Mouse (Mus musculus): ENCODE data around the gene Cd8b1. TPM values are rescaled to one million over a fixed set of nuclear protein-coding genes. Genes with fewer than 3 reads are reported as not detected.
"Not testable (repeated sequence)": the region's sequence is repeated elsewhere in the genome, so short reads cannot be mapped to it uniquely, and the experiment has no call there.

Gene Cd8b1
- polyA plus RNA-seq, 1 experiment = not detected

DNA sequence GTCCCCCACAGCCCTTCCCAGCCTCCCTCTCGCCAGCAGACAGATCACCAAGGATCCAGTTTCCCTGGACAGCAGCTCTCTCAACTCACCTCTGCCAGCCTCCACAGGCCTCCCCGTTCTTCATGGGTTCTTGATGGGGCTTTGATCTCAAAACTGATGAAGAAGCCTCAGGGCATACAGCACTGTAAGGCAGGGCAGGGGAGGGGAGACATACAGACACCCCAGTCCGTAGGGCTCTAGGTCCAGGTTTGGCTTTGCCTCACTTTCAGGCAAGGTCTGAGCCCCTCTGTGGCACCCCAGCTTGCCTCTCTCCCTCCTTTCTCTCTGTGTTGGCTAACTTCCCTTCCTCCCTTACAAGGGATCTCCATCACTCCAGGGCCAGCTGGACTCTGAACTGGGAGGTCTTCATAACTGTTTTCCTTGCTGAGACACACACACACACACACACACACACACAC, 733 bp upstream of the Cd8b1 start, which contains the start of gene Smyd1:
Gene Smyd1, minus strand, starts transcription at position 408 of the 458 bp plus-strand sequence.
- TF ChIP-seq CTCF (IDR thresholded peaks at IDR 0.05; ENCODE audit: borderline replicate concordance, insufficient read depth, low read length) (no peak), POLR2A (IDR thresholded peaks at IDR 0.05; ENCODE audit: low read depth, low read length) (no peak)
- Histone ChIP-seq H3K4me1 (ENCODE audit: control insufficient read depth, insufficient read depth, low read length) (no peaks in the 10 kb centered on the region), H3K27ac (ENCODE audit: insufficient read depth, low read length) (no peak within 1 kb of the TSS), H3K4me3 (ENCODE audit: insufficient read depth, low read length) (no peak within 1 kb of the TSS)

DNA sequence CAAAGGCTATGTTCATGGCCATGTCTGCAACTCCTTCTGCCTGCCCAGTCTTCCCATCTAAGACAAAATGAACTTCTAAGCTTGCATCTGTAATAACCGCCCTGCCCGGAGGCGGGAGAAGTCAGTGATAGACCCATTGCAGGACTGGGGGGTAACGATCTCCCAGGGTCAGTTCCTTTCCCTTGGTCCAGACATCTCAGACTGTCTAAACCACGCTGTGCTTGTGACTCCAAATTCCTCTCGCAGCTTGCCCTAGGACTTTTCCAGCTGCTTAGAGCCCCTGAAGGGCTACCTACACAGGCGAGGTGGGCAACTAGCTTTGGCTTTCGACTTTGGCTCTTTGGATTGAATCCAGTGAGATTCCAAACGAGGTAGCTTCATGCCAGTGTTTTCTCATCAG, 2.2 kb downstream of the Cd8b1 start:
- TF ChIP-seq CTCF (IDR thresholded peaks at IDR 0.05; ENCODE audit: borderline replicate concordance, insufficient read depth, low read length) (no peak), POLR2A (IDR thresholded peaks at IDR 0.05; ENCODE audit: low read depth, low read length) (no peak)
- H3K4me1 ChIP-seq (ENCODE audit: control insufficient read depth, insufficient read depth, low read length) = no peaks in the 10 kb centered on the region
- H3K4me3 ChIP-seq (ENCODE audit: insufficient read depth, low read length) = no peak overlapping the region
- H3K27ac ChIP-seq (ENCODE audit: insufficient read depth, low read length) = no peak overlapping the region

DNA sequence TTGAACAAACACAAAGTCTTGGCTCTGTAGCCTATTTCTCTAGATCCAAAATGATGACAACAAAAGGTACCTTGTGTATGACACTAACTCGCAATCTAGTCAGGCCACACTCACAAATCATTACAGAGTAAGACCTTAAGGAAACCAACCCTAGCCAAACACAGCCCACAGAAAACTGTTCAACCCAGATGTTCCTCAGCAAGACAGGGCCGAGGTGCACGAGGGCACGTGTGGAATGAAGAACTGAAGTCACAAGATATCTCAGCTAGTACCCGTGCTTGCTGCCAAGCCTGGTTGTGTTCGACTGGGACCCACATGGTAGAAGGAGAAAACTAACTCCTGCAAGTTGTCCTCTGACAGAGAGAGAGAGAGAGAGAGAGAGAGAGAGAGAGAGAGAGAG, 7.3 kb downstream of the Cd8b1 start:
- Histone ChIP-seq H3K4me1 (ENCODE audit: control insufficient read depth, insufficient read depth, low read length) (no peaks in the 10 kb centered on the region), H3K4me3 (ENCODE audit: insufficient read depth, low read length) (no peak overlapping the region), H3K27ac (ENCODE audit: insufficient read depth, low read length) (no peak overlapping the region)
- TF ChIP-seq CTCF (IDR thresholded peaks at IDR 0.05; ENCODE audit: borderline replicate concordance, insufficient read depth, low read length) (no peak), POLR2A (IDR thresholded peaks at IDR 0.05; ENCODE audit: low read depth, low read length) (no peak)

DNA sequence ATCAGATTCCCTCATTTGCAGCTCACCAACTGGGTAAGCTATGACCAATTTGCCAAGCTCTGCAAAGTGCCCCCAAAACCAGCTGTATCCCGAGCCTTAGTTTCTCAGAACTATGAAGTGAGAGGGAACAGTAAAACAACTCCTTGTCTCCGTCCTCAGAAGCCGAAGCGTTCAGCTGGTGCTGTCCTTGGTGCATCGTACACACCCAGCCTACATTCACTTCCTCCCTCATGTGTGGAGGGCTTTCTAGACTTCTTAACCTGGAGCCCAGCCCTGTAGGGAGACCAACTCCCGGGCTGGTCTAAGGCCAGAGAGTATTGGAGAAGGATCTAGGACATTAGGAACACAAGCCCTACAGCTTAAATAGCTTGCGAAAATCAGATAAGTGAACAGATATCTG, 7.9 kb downstream of the Cd8b1 start:
- H3K27ac ChIP-seq (ENCODE audit: insufficient read depth, low read length) = no peak overlapping the region
- no peak overlapping the region for H3K4me3 ChIP-seq (ENCODE audit: insufficient read depth, low read length)
- no peaks in the 10 kb centered on the region for H3K4me1 ChIP-seq (ENCODE audit: control insufficient read depth, insufficient read depth, low read length)
- no peak for TF ChIP-seq POLR2A (IDR thresholded peaks at IDR 0.05; ENCODE audit: low read depth, low read length)
- no peak for TF ChIP-seq CTCF (IDR thresholded peaks at IDR 0.05; ENCODE audit: borderline replicate concordance, insufficient read depth, low read length)

DNA sequence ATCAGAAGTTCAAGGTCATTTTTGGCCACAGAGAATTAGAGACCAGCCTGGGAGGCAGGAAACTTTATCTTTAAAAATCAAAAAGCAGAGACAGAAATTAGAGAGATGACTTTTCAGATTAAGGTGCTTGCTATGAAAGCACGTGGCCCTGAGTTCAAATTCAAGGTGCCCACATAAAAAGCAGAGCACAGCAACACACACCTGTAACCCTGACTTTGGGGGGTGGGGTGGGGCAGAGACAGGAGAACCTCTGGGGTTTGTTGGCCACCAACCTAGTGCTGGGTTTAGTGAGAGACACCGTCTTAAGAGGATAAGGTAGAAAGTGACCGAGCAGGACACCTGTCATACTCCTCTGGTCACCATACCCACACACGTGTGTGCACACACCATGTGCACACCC, 8.9 kb downstream of the Cd8b1 start:
- not testable (repeated sequence) for H3K27ac ChIP-seq (ENCODE audit: insufficient read depth, low read length); H3K4me3 ChIP-seq (ENCODE audit: insufficient read depth, low read length); H3K4me1 ChIP-seq (ENCODE audit: control insufficient read depth, insufficient read depth, low read length)

DNA sequence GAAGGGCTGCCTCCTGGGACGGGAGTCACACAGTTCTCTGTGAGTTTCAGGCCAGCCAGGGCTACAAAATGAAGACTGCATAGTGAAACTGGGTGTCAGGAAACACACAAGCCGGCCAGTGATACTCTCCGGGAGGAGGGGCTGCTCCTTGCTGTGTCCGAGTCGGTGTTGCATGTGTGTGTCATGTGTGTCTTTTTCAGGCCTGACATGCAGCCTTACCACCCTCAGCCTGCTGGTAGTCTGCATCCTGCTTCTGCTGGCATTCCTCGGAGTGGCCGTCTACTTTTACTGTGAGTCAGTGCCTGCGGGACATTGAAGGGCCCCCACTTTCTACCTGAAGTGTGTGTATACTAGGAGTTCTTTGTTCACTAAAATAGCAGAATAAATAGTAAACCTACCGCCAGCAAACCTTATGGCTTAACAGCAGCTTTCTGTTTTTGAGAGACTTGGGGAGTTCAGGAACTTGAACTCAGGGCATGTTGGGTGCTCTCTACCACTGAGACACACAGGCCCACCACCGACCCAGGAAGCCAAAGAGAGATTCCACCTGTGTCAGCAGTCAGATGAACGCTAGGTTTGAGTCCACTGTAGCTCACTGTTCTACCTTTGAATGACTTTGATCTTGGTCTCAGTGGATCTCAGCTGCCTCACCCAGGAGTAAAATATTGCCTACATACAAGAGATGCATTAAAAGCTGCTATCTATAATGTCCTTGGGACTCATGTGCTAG, 9.8 kb downstream of the Cd8b1 start:
- Histone ChIP-seq H3K27ac (ENCODE audit: insufficient read depth, low read length) (no peak overlapping the region), H3K4me1 (ENCODE audit: control insufficient read depth, insufficient read depth, low read length) (no peaks in the 10 kb centered on the region), H3K4me3 (ENCODE audit: insufficient read depth, low read length) (no peak overlapping the region)
- TF ChIP-seq CTCF (IDR thresholded peaks at IDR 0.05; ENCODE audit: borderline replicate concordance, insufficient read depth, low read length) = no peak

DNA sequence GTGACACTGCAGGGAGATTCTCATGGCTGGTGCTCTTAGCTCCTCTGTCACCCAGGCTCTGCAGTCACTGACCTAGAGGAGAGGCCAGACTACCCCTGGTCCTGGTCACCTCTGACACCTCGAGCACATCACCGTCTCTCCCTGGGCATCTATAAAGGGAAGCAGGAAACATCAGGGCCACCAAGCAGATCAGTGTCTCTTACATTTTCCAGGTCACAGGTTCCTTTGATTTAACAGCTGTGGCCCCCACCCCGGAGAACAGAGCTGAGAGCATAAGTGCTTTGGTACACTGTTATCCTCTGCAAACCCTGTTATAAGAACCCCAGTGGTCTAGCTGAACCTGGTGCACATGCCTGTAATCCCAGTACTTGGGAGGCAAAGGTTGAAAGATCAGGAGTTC, 10.4 kb downstream of the Cd8b1 start:
- TF ChIP-seq CTCF (IDR thresholded peaks at IDR 0.05; ENCODE audit: borderline replicate concordance, insufficient read depth, low read length) (no peak), POLR2A (IDR thresholded peaks at IDR 0.05; ENCODE audit: low read depth, low read length) (no peak)
- Histone ChIP-seq H3K27ac (ENCODE audit: insufficient read depth, low read length) (no peak overlapping the region), H3K4me1 (ENCODE audit: control insufficient read depth, insufficient read depth, low read length) (no peaks in the 10 kb centered on the region), H3K4me3 (ENCODE audit: insufficient read depth, low read length) (no peak overlapping the region)

DNA sequence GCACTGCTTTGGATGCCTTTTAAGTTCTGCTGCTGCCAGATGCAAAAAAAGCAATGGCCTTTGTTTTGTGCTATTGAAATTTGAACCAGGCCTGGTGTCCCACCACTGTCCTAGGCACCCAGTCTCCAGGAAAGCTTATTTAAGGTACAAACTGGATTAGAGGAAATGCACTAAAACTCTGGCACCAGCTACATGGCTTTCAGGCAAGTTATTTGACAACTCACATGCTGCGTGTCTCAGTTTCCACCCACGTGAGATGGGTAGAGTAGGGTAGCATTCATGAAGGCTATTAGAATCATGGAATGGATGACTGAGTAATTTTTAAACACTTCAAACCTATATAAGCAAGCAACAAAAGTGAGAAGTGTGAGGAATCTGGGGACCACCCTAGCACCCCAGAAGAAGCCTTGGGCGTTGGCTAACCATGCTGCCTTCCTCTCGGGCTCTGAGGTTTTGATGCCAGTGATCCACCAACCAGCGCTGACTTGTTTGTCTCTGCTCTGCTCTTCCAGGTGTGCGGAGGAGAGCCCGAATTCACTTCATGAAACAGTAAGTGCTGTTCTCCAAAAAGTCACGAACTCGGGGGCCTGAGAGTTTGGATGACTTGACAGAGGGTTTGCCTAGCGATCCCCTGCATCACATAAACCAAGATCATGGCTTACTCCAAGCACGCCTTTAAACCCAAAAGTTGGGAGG, 11.1 kb downstream of the Cd8b1 start:
- Histone ChIP-seq H3K4me3 (ENCODE audit: insufficient read depth, low read length) (no peak overlapping the region), H3K27ac (ENCODE audit: insufficient read depth, low read length) (no peak overlapping the region), H3K4me1 (ENCODE audit: control insufficient read depth, insufficient read depth, low read length) (no peaks in the 10 kb centered on the region)
- TF ChIP-seq CTCF (IDR thresholded peaks at IDR 0.05; ENCODE audit: borderline replicate concordance, insufficient read depth, low read length) (no peak), POLR2A (IDR thresholded peaks at IDR 0.05; ENCODE audit: low read depth, low read length) (no peak)

DNA sequence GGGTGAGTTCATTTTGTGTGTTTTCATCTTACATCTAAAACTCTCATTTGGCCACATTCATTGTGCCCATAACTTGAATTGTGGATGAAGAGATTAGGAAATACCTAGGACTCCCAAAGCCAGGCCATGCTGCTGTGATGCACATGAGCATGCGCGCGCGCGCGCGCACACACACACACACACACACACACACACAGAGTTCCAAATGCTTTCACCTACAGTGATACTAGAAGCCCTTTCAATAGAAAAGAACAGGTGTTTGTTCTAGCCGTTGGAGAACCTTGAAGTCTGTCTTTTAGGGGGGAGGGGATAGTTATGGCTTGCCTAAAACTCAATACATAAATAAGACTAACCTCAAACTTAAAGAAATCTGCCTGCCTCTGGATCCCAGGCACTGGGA, 15.1 kb downstream of the Cd8b1 start:
- Histone ChIP-seq H3K4me3 (ENCODE audit: insufficient read depth, low read length) (no peak overlapping the region), H3K27ac (ENCODE audit: insufficient read depth, low read length) (no peak overlapping the region), H3K4me1 (ENCODE audit: control insufficient read depth, insufficient read depth, low read length) (no peaks in the 10 kb centered on the region)
- no peak for TF ChIP-seq POLR2A (IDR thresholded peaks at IDR 0.05; ENCODE audit: low read depth, low read length)
- TF ChIP-seq CTCF (IDR thresholded peaks at IDR 0.05; ENCODE audit: borderline replicate concordance, insufficient read depth, low read length) = no peak

DNA sequence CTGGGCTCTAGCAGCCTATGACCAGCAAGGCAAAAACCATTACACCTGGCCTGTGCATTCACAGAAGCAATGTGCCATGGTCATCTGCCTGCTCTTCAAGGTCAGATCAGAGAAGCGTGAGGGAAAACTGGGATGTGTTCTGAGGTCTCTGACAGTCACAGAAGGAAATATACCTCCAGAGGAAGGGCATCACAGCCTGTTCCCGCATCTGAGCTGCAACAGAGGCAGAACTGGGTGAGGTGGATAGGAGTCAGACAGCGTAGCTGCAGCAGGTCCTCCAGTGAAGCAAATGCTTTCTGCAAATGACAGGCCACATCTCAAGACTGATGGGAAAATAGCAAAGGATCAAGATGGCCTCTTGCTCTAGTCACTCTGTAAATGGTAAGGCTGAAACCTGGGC, 16.4 kb downstream of the Cd8b1 start:
- Histone ChIP-seq H3K27ac (ENCODE audit: insufficient read depth, low read length) (no peak overlapping the region), H3K4me3 (ENCODE audit: insufficient read depth, low read length) (no peak overlapping the region), H3K4me1 (ENCODE audit: control insufficient read depth, insufficient read depth, low read length) (no peaks in the 10 kb centered on the region)
- TF ChIP-seq CTCF (IDR thresholded peaks at IDR 0.05; ENCODE audit: borderline replicate concordance, insufficient read depth, low read length) (no peak), POLR2A (IDR thresholded peaks at IDR 0.05; ENCODE audit: low read depth, low read length) (no peak)

Data from embryonic fibroblast, embryonic 13.5 days (primary cell).